Mouse (Mus musculus) heart, embryonic 16.5 days (tissue): Measurements from ENCODE around the gene Actr8. TPM values are rescaled to one million over a fixed set of nuclear protein-coding genes. Genes with fewer than 3 reads are reported as not detected.
A peak's percentile ranks its signal among the peaks of the same experiment; 100 is the strongest.

Source experiments
- ATAC-seq: fragments of 200-750 bp; cut with Nextera tagmentation; replicated peaks from 2 replicates; pipeline ENCODE4 v1.8.0; 2017; ENCODE audit warnings: moderate number of reproducible peaks; ENCODE audit not compliant: insufficient read depth, low FRiP score; ENCODE audit errors: extremely low read depth
- H3K27ac ChIP-seq: fragments of 300-500 bp; sonication (generic); 2 replicates; pipeline ENCODE4 v1.5.1; 2014; ENCODE audit warnings: mild to moderate bottlenecking, low read length, control low read depth, moderate library complexity
- H3K27me3 ChIP-seq: fragments of 300-500 bp; sonication (generic); 2 replicates; pipeline ENCODE4 v1.6.1; 2014; ENCODE audit warnings: low read length, mixed read lengths; ENCODE audit not compliant: control insufficient read depth, insufficient read depth
- H3K36me3 ChIP-seq: fragments of 300-500 bp; sonication (generic); 2 replicates; pipeline ENCODE4 v1.6.1; 2014; ENCODE audit not compliant: control insufficient read depth, insufficient read depth
- H3K4me1 ChIP-seq: fragments of 300-500 bp; sonication (generic); 2 replicates; pipeline ENCODE4 v1.6.1; 2014; ENCODE audit warnings: low read length, mixed read lengths; ENCODE audit not compliant: control insufficient read depth, insufficient read depth
- H3K4me2 ChIP-seq: fragments of 300-500 bp; sonication (generic); 2 replicates; pipeline ENCODE4 v1.6.1; 2014; ENCODE audit warnings: low read depth, mild to moderate bottlenecking, control low read depth, low read length
- H3K4me3 ChIP-seq: fragments of 300-500 bp; sonication (generic); 2 replicates; pipeline ENCODE4 v1.5.1; 2014; ENCODE audit warnings: mild to moderate bottlenecking, control low read depth, low read length
- H3K9ac ChIP-seq: fragments of 300-500 bp; sonication (generic); 2 replicates; pipeline ENCODE4 v1.6.1; 2014; ENCODE audit warnings: low read length, control low read depth
- H3K9me3 ChIP-seq: fragments of 300-500 bp; sonication (generic); replicated peaks from 2 replicates; pipeline ENCODE4 v1.6.1; 2016; ENCODE audit warnings: low read length; ENCODE audit not compliant: control insufficient read depth
- WGBS: fragments of 180-500 bp; shearing (Covaris S2); extraction: QIAGEN DNeasy Blood & Tissue Kit; methylation state at CpG from one replicate; pipeline ENCODE4 v1.1.7; 2014; 5-methylcytosine and 5-hydroxymethylcytosine counted together
- polyA plus RNA-seq: library from polyadenylated mRNA; unstranded; fragments of >200 nt; fragmentation: Nextera tagmentation; extraction: Ambion mirVana; gene quantifications from 2 replicates; pipeline ENCODE4 v1.2.1, GENCODE M21; 2015

The Actr8 gene
- polyA plus RNA-seq, 1 experiment from 2014 or later = 54.2 TPM

GRCm38 (mm10) chr14:30008733-30009575 lies 30.8 kb downstream of the Actr8 start, which contains the start of the genes Il17rb and Chdh:
TSS of gene Il17rb (minus strand) at chr14:30008896.
TSS of gene Chdh (plus strand) at chr14:30009023.
- ATAC-seq = peak; percentile 42
- peak within 1 kb of the TSS; percentile 57 for H3K4me3 ChIP-seq
- no peaks in the 10 kb centered on the region for H3K9me3 ChIP-seq
- H3K4me2 ChIP-seq = peak within 1 kb of the TSS; percentile 90
- 8% methylated on average over 54 of the region's 54 CpGs for WGBS
- no peaks in the 10 kb centered on the region for H3K36me3 ChIP-seq
- peaks cover 10% of the 10 kb centered on the region for H3K4me1 ChIP-seq
- H3K27ac ChIP-seq = peak within 1 kb of the TSS; percentile 1; the same call in 1 of the 2 replicates
- peaks cover 20% of the 10 kb centered on the region for H3K27me3 ChIP-seq
- peak within 1 kb of the TSS; percentile 67 for H3K9ac ChIP-seq

DNA sequence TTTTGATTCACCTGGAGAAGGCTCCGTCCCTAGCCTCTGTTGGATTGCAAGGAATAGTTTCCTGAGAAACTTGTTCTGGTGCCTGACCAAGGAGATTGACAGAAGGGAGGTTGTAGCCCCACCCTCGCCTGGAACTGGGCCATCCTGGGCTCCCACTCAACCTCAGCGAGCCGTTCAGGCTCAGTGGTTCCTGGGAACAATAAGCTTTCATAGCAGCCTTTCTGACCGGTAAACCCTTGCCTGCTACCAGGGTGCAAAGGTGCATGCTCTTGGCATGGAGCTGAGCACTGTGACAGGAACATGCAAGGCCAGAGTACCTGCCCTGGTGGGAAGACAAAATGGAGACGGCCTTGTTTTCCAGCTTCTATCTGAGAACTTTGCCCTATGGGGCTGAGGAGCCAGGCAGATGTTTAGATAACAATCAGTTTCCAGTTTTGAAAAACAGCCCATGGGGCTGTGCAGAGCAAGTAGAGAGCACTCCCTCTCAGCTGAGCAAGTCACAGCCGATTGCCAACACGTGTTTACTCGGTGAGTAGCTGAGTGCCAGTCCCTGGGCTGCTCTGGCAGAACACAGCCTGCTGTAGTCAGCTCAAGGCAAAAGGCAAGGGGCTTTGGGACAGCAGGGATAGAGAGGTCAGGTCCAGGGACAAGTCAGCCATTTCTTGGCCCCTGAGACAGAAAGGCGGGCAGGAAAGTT lies 31.9 kb downstream of the Actr8 start:
- Histone ChIP-seq H3K9me3 (no peaks in the 10 kb centered on the region), H3K27me3 (peaks cover 20% of the 10 kb centered on the region), H3K4me1 (peaks cover 10% of the 10 kb centered on the region), H3K36me3 (no peaks in the 10 kb centered on the region), H3K9ac (no peak overlapping the region), H3K4me2 (peak overlapping the region; percentile 31), H3K27ac (no peak overlapping the region; the same call in 1 of the 2 replicates), H3K4me3 (no peak overlapping the region)
- WGBS = 50% methylated on average over 10 of the region's 10 CpGs
- peak; percentile 11; the same call in 1 of the 2 replicates for ATAC-seq

- Histone ChIP-seq H3K27ac (no peak overlapping the region), H3K9me3 (no peaks in the 10 kb centered on the region), H3K4me1 (peaks cover 10% of the 10 kb centered on the region), H3K4me2 (no peak overlapping the region), H3K9ac (no peak overlapping the region), H3K27me3 (peaks cover 20% of the 10 kb centered on the region), H3K36me3 (no peaks in the 10 kb centered on the region), H3K4me3 (no peak overlapping the region)
- WGBS = 75% methylated on average over 10 of the region's 10 CpGs
- no peak for ATAC-seq
Observed at GRCm38 (mm10) chr14:30011886-30012560, 33.9 kb downstream of the Actr8 start.

DNA sequence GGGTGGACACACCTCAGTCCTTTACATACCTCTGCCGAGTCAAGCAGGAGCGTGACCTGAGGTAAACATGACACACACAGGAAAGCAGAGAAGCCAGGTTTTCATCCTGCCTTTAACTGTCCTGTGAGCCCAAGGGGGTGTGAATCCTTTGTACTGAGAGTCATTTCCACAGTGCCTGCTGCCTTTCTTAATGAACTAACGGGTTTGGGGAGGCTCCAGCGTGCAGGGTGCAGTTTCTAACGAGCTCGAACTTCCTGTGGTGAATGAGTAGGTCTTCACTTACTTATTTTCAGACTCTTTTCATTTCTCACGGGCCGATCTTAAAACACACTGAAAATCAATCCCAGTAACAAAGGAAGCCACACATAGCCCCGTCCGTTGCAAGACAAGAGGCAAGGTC lies 36.4 kb downstream of the Actr8 start:
- no peak overlapping the region; the same call in 1 of the 2 replicates for H3K9ac ChIP-seq
- peaks cover 3% of the 10 kb centered on the region; the same call in 1 of the 2 replicates for H3K27me3 ChIP-seq
- H3K4me3 ChIP-seq = no peak overlapping the region
- H3K9me3 ChIP-seq = no peaks in the 10 kb centered on the region
- no peak for ATAC-seq
- H3K36me3 ChIP-seq = no peaks in the 10 kb centered on the region
- 68% methylated on average over 10 of the region's 10 CpGs for WGBS
- H3K4me2 ChIP-seq = peak overlapping the region; percentile 7; the same call in 1 of the 2 replicates
- peaks cover 3% of the 10 kb centered on the region; the same call in 1 of the 2 replicates for H3K4me1 ChIP-seq
- H3K27ac ChIP-seq = peak overlapping the region; percentile 70; the same call in 1 of the 2 replicates

DNA sequence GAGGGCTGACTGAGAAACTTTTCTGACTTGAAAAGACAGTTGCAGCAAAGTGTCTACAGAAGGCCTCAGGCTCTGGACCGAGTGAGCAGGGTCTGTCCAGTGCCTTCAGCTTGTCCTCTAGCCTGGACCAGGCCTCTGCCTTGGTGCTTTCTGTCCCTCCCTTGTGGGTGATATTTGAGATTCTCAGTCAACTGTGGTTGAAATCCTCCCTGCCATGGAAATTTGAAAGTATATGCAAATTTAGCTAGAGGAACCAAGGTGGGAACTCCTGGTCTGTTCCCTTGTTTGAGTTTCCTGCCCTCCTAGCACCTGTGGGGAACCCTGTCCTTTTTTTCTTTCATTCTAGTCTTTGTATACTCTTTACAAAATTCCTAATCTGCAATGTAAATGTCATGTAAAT lies 36.9 kb downstream of the Actr8 start:
- Histone ChIP-seq H3K9ac (0 out of 2 replicates have a peak overlapping the region, but pooled peaks have one; percentile 17), H3K4me1 (0 out of 2 replicates have a peak, but pooled peaks cover 3% of the 10 kb centered on the region), H3K4me2 (peak overlapping the region; percentile 7; the same call in 1 of the 2 replicates), H3K27ac (peak overlapping the region; percentile 43; the same call in 1 of the 2 replicates), H3K4me3 (no peak overlapping the region), H3K36me3 (no peaks in the 10 kb centered on the region), H3K27me3 (peaks cover 3% of the 10 kb centered on the region; the same call in 1 of the 2 replicates), H3K9me3 (no peaks in the 10 kb centered on the region)
- ATAC-seq = no peak
- WGBS = 58% methylated on average over 1 of the region's 1 CpGs

DNA sequence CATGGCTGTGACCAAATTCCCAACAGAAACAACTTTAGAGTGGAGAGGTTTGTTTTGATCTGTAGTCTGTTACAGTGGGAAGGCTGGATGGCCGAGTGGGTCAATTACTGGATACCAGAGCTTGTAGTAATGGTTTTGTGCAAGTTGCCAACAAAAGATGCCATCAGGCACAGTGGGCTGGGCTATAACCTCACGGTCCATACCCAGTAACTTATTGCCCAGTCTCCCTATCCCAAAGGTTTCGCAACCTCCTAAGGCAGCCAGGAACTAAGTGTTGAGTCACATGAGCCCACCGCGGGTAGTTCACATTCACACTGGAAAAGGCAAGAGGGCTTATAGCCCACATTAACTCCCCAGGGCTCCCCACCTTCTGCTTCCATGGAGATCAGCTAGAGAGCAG lies 38.5 kb downstream of the Actr8 start:
- Histone ChIP-seq H3K4me3 (no peak overlapping the region), H3K36me3 (no peaks in the 10 kb centered on the region), H3K27me3 (no peaks in the 10 kb centered on the region), H3K9me3 (no peaks in the 10 kb centered on the region), H3K4me2 (no peak overlapping the region), H3K9ac (no peak overlapping the region), H3K27ac (no peak overlapping the region), H3K4me1 (no peaks in the 10 kb centered on the region)
- 87% methylated on average over 5 of the region's 5 CpGs for WGBS
- ATAC-seq = no peak

DNA sequence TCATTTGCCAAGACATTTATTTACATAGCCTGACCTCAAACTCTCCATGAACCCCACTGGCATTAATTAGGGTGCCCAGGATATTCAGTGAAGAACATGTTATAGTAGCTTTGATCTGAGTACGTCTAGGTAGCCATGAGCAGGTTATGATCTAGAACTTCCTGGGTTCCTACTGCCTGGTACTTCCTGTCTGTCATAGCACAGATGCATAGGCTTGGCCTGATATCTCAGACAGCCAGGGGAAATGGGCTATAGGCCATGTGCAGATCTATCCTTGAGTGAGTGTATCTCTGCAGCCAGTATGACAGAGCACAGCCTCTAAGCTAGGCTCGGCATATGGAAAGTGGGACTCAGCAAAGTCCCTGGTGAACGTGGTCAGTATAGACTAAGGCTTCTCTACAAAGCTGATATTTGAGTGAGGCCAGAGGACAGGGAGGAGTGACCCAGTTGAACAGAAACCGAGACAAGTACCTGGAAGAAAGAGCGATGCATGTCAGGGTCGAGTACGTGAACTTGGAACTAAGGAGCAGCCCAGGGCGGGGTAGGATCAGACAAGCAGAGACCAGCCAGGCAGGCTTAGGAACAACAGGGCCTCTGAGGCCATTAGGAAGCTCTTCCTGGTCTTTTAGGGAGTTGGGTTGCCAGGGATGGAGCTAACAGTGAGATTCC lies 39.8 kb downstream of the Actr8 start:
- no peaks in the 10 kb centered on the region for H3K27me3 ChIP-seq
- no peak overlapping the region for H3K4me2 ChIP-seq
- H3K9ac ChIP-seq = no peak overlapping the region
- H3K4me1 ChIP-seq = no peaks in the 10 kb centered on the region
- H3K27ac ChIP-seq = no peak overlapping the region
- no peak overlapping the region for H3K4me3 ChIP-seq
- no peaks in the 10 kb centered on the region for H3K9me3 ChIP-seq
- no peak for ATAC-seq
- H3K36me3 ChIP-seq = no peaks in the 10 kb centered on the region
- WGBS = 84% methylated on average over 8 of the region's 8 CpGs

DNA sequence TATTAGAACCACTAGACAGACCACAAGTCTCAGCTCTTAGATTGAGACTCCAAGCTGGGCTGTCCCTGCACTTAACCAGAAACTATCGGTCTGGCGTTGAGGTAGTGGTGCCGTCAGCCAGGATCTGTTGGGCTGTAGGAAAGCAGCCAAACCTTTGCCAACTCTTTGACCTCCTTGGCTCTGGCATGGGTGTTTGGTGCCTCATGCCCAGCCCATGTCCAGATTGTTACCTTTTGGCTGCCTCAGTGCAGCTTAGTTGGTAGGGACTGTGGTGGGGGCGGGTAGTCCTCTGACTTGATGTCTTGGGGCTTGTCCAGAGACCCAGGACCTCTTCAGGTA lies 40.3 kb downstream of the Actr8 start:
- H3K27me3 ChIP-seq = no peaks in the 10 kb centered on the region
- no peaks in the 10 kb centered on the region for H3K4me1 ChIP-seq
- no peak for ATAC-seq
- WGBS = 91% methylated on average over 4 of the region's 4 CpGs
- no peak overlapping the region for H3K4me2 ChIP-seq
- H3K9ac ChIP-seq = no peak overlapping the region
- H3K27ac ChIP-seq = no peak overlapping the region
- H3K9me3 ChIP-seq = no peaks in the 10 kb centered on the region
- no peak overlapping the region for H3K4me3 ChIP-seq
- no peaks in the 10 kb centered on the region for H3K36me3 ChIP-seq
